Mouse (Mus musculus) embryo, embryonic 9.5 days (tissue): ENCODE measurements at regions not wholly inside any gene's neighbourhood (a gene's known extent, or its start where the extent isn't known, plus 50 kb on each side); places are given as distances from the start of the nearest gene placed in this dataset.
A peak's percentile ranks its signal among the peaks of the same experiment; 100 is the strongest.

ENCODE experiments used
- DNase-seq: peaks from one replicate; pipeline ENCODE4 v3.0.0-alpha.2; 2017; ENCODE audit errors: extremely low spot score

DNA sequence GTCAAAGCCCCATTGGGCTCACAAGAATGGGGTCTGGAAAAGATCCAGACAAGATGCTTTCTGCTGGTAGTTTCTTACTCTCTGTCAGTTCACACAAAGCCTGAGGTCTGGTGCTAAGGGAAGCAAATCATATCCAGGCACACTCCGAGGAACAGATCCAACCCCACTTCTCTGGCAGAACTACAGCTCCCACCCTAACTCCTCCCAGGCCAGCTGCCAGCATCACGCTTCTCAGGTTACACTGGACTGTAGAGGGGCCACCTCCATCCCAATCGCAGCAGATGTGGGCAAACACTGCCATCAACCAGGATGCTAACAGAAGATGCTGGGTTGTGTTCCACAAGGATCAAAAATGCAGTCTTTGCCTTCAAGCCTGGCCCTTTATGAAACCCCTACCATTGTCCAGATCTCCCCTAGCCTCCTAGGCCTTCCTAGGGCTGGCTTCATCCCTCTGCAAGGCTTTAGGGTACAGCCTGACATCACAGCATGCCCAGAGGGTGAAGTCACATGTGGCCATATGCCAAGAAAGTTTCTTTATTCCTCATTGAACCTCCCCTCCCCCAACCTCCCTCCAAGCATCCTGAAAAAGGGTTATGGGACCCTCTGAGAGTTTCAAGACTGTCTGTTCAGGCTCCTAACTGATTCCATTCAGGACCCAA is 99.6 kb upstream of the 2610301B20Rik start:
- peak; percentile 21 for DNase-seq

DNA sequence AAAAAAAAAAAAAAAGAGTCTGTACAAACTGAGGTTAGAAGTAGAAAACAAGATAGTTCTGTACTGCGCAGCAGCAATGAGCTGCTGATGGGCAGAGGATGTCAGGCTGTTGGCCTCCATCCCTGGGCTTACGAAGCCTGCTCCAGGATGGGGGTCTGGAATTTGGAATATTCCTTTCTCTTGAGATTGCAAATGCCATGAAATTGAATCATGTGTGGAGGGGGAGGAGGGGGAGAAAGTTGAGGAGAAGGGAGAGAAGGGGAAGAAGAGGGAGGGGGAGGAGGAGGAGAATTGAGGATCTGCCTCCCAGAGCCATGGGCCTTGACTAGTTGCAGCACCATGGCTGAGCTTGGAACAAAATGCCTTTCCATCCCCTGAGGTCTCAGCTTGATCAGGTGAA is 87.6 kb upstream of the 2610301B20Rik start:
- DNase-seq = no peak

DNA sequence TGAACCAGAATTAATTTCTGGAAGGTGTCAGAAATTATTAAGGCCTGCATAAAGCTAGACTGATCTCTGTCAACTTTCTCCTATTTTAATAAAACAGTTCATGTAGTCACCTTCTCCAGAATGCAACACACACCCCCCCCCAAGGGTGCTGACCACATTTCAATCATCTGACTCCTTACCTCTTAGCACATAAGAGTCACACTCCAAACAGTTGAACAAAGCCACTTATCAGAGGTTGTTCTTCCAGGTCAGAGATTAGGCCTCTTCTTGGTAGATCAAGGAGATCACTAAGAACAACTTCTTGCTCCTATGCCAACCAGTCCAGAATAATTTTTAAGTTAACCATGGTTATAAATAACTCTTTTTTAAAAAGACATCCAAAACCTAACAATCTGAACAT is 86.0 kb upstream of the 2610301B20Rik start:
- no peak for DNase-seq

DNA sequence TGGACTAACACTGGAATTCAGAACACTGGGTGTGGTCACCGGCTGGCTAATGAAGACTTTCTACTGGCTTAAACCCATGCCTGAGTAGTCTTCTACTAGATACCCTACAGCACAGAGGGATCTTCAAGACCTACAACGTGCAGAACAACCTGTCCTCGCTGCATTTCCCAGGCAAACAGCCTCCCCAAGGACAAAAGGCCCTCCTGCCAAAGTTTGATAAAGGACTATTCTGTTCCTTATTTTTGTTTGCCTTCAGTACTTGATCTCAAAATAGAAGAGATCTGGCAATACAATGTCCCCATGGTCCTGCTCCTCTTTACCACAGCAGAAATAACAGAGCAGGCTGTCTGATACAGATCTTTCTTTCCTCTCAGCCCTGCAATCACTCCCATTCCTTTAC is 85.2 kb upstream of the 2610301B20Rik start:
- no peak for DNase-seq

DNA sequence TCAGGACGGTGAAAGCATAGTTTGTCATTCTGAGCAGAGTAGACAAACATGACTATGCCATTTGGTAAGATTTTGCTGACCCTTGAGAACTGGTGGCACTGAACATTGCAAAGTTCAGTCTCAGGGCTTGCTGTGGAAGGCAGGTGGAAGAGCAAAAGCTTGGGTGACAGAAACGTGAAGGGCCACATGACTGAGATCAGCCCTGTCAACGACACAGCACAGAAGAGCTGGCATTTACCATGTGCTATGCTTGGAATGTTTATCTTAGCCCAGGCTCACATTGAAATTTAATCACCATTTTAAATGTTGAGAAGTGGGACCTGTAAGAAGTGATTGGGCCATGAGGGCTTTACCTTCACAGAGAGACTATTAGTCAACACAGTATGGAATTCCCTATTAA is 81.7 kb upstream of the 2610301B20Rik start:
- DNase-seq = no peak

DNA sequence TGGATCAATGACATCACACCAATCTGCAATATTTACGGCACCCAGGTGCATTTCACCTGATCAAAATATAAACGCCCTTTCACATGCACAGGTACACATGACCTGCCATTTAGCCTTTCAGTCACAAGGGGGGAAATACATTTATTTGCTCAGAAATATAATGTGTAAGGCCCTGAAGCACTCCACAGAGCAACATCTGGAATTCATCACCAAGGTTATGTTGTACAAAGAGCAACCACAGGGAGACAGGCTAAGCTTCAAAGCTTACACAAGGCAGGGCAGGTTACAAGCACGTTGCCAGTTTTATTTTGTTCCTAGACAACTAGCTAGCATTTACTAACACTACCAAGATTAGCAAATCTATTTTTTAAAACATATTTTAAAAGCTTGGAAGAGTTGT is 79.8 kb upstream of the 2610301B20Rik start:
- no peak for DNase-seq

DNA sequence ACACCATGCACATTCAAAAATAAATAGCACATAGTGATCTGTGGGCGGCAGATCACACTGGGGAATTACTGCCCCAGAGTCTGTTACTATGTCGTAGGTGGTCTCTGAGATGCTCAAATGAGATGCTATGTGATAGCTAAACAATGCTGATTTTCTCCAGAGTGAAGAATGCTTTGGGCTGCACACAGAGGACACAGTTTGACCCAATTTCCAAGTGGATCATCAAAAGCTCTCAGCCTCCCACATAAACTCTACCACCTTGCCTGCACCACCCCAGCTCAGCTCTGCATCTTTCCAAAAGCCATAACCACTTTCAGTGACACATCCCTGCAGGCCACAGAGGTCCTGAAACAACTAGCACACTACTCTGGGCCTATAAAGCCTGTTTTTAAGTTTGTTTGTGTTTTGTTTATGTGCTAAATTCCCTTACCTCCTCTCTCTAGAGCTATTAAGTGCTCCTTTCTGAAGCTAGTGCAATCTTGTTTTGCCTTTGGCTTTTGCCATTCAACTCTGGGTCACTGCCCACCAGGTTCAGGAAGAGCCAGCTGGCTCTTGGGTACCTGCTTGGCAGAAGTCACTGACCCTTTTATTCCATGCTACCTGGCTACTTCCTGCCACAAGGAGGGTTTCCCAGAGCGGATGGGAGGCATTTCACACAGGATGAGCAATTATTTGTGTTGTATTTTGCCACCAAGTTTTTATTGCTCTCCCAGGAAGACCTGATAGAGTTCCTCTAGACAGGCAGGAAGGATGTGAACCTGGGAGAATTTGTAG is 73.3 kb upstream of the 2610301B20Rik start:
- no peak for DNase-seq

DNA sequence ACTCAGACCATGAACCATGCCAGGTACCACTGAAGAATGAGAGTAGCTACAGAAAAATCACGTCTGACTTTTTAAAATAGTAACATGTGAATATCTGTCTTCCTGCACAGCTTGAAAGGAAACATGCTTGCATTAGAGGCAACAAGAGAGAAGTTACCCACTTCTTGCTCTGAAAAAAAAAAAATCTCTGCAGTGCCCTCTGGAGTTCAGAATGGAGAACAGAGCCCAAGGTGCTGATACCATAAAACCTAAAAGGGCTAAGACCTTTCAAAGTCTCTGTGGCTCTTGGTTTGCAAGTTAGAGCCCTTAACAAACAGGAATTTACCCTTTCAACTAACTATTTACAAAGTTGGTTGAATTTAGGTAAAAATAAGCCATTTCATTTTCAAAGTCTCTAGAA is 69.6 kb upstream of the 2610301B20Rik start:
- DNase-seq = no peak

DNA sequence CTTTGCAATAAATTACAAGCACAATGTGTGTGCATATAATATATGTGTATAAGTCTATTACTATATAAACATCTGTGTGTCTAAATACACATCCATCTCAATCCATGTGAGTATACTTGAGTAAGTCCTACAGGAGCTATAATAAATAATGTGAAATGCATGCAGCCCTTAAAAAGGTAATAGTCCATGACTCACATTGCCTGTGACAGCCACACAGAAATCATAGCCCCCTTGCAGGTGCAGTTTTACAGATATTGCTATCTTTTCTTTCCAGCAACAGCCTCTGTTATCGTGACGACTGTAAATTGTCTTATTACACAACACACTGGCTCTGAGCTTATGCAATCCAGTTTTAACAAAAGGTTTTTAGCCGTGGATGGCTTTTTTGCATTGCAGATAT is 67.0 kb upstream of the 2610301B20Rik start:
- no peak for DNase-seq

DNA sequence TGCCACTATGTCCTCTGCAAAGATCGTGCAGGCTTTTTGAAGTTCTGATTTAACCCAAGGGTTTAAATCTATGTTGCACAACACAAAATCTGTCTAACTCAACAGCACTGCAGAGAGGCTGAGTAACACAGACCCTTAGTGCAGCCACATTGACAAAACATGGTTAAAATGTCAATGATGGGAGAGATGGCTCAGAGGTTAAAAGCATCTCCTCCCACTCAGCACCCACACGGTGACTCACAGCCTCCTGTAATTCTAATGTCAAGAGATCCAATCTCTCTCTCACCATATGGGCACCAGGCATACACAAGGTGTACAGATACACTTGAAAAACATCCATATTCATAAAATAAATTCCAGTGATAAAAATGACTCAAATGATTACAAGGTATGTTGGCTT is 61.4 kb upstream of the 2610301B20Rik start:
- DNase-seq = no peak
